Mouse (Mus musculus) kidney, adult 2 months (tissue): Measurements from ENCODE around the gene Ppm1b.
A peak's percentile ranks its signal among the peaks of the same experiment; 100 is the strongest.

Source experiments
- CTCF ChIP-seq: fragments of 200-500 bp; conservative IDR thresholded peaks from 2 replicates; pipeline ENCODE4 v1.5.1; 2011; ENCODE audit warnings: low read depth, mild to moderate bottlenecking, control low read depth, low read length, moderate library complexity, mixed read lengths; ENCODE audit not compliant: insufficient read depth, insufficient read length
- POLR2A ChIP-seq: fragments of 200-500 bp; IDR thresholded peaks from one replicate; pipeline ENCODE4 v1.6.1; 2011; ENCODE audit warnings: low read depth, low read length, control low read depth

DNA sequence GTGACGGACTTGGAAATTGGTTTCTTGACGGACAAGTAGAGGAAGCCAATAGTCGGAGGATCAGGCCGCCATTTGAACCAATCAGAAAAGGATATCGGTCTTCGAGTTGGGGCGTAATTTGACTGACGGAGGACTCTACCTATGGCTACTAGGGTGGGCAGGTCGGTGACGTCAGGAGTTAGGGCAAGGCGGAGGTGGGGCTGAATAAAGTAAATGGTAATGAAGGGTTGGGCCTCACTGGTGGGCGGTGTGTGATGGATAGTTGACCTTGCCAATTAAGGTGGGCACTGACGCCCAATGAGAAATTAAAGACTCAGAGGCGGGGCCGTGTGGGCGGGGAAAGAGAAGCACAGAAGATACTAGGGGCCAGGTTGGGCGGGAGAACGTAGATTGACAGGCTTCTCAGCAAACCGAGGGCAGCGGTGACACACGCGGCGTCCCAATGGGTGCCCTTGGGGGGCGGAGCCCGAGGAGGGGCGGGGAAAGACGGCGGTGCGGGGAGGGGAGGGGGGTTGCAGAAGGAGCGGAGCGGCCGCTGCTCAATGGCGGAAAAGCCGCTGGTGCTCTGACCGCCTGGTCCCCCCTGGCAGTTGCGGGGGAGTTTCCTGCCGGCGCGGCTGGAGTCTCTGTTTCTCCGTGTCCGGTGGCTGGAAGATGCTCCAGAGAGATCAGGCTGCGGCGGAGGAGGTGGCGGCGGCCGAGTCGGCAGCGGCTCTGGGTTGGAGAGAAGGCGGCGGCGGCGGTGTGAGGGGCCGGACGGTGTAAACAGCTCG lies 1.1 kb downstream of the Ppm1b start:
- TF ChIP-seq CTCF (no peak), POLR2A (peak; percentile 94)
